Mouse (Mus musculus) hindbrain, embryonic 10.5 days (tissue): Measurements from ENCODE around the gene Aggf1. TPM values are rescaled to one million over a fixed set of nuclear protein-coding genes. Genes with fewer than 3 reads are reported as not detected.

Experiments used
- polyA plus RNA-seq: library from polyadenylated mRNA; unstranded; fragments of >200 nt; fragmentation: Nextera tagmentation; extraction: Ambion mirVana; gene quantifications from 2 replicates; pipeline ENCODE4 v1.2.1, GENCODE M21; 2016

Gene Aggf1
- polyA plus RNA-seq, 1 experiment from 2014 or later, result 37.4 TPM

Other genes starting within 250 kb of the Aggf1 start
- 1.4 and 1.9 TPM in 2 replicates for gene Pde8b, start 125.0 kb downstream of the Aggf1 start, polyA plus RNA-seq
- gene Zbed3, start 51.7 kb downstream of the Aggf1 start, polyA plus RNA-seq, result 54.6 and 63.3 TPM in 2 replicates
- gene Crhbp, start 69.6 kb upstream of the Aggf1 start, polyA plus RNA-seq, result 0.52 and 1.5 TPM in 2 replicates
- gene S100z, start 103.4 kb upstream of the Aggf1 start, polyA plus RNA-seq, result not detected in 2 replicates
- 0.05 and 0.07 TPM in 2 replicates for gene F2rl1, start 149.9 kb upstream of the Aggf1 start, polyA plus RNA-seq
- 93.4 and 117 TPM in 2 replicates for gene F2r, start 243.1 kb upstream of the Aggf1 start, polyA plus RNA-seq